Mouse (Mus musculus): ENCODE measurements around the gene Cldn14.
"Not testable (repeated sequence)": the region's sequence is repeated elsewhere in the genome, so short reads cannot be mapped to it uniquely, and the experiment has no call there.

The Cldn14 gene

DNA sequence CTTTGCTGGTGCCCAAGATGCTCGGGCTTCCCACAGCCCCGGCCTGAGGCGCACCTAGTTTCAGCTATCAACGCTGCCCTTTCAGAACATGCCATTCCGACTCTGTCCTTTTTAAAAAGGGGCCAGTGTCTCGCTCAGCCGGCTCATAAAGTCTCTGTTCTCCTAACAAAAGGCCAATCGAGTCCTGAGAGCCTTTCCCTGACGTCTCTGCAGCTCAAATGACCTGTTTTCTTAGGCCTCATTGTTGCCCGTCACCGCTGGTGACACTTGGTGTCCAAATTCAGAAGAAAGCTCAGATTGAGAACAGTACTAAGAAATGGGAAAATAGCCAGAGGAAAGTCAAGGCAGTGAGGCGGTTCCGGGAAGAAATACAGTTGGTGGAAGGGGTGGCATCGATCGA lies at the start of gene Cldn14:
TSS of gene Cldn14 (minus strand) at position 101 of the 400 bp plus-strand sequence.
- no peak for DNase-seq (ENCODE audit: low spot score in 2 of 2)

DNA sequence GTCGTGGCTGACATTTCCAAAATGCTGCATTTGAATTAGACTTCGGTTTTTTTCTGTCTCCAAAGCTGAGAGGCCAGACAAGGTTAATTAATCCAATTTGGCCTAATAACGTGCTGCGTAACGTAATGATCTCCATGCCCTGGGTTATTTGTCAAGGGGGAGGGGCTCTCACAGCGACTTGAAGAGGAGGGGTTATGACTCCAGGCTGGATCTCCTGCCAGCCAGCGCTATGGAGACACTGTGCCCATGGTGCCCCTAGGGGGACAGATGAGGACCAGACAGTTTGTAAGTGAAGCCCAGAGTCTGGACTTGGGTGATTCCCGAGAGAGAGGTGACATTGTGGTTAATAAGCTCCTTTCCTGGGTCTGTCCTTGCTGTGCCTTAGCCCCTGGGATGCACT lies 46.9 kb upstream of the Cldn14 start:
- DNase-seq (ENCODE audit: low spot score in 2 of 2), result no peak

DNA sequence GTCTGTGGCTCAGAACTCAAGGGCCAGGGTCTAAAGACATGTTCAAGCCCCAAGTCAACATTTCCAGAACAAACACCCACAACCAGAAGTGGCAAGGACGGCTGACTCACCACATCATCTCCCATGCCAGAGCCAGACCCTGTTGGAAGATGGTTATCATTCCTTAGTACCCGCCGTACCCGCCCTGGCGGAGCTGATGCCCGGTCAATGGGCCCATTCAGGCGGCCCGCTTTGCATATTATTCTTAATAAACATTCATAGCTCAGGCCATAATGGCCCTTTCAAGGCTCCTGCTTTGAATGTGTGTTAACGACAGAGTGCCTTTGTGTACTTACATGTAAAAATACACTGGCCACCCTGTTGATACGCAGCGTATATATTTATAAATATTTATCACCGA lies 46.5 kb upstream of the Cldn14 start:
- peak in 1 of 2 experiments; percentile 6 for DNase-seq (ENCODE audit: low spot score in 2 of 2)

DNA sequence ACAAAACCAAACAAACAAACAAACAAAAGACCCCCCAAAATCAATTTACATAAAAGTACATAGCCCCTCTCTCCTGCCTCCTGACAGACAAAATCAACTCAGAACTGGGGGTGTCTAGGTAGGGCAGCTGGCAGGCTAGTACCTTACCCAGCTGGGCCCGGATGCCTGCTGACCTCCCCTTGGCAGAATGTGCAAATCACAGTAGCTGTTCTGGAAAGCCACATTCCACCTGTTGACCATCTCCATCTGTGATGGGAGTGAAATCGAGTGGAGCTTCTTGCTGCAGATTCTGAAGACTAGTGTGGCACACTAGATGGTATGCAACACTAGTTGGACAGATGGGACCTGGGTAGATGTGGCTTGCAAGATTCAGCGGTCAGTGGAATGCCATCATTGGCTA lies 41.7 kb upstream of the Cldn14 start:
- no peak for DNase-seq (ENCODE audit: low spot score in 2 of 2)

DNA sequence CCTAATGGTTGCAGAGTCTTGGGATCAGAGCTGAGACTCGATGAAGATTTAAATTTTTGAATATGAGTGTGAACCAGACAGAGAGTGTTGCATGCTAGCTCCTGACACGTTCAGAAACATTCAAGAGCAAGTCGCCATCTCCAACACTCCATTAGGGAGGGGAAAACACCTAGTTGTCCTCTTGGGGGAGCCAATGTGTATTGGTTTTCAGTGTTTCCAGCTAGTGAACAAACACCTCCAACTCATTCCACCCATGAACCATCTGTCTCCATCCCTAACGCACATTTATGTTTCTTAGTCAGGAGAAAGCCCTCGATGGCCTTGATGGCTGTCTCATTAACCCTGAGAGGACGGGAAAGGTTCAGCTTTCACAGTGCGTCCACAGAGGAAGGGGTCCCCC lies 36.4 kb upstream of the Cldn14 start:
- peak in 1 of 2 experiments; percentile 41 for DNase-seq (ENCODE audit: low spot score in 2 of 2)

DNA sequence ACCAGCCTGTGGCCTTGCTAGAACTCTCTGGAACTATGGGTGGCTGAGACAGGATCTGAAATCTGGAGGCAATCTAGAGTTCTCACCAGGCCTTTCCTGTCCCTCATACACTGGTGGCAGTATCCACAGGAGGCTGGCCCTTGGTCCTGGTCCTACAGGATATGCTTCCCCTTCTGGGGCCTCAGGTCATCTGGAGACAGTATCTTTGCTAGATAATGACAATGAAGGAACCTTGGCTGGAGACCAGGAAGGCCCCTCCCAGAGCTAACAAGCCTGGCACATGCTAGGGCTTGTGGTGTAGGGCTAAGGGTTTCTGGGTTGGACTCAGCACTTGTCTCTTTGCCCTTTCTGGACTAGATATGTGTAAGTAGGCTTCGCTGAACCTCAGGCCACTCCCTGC lies 35.2 kb upstream of the Cldn14 start:
- no peak for DNase-seq (ENCODE audit: low spot score in 2 of 2)

DNA sequence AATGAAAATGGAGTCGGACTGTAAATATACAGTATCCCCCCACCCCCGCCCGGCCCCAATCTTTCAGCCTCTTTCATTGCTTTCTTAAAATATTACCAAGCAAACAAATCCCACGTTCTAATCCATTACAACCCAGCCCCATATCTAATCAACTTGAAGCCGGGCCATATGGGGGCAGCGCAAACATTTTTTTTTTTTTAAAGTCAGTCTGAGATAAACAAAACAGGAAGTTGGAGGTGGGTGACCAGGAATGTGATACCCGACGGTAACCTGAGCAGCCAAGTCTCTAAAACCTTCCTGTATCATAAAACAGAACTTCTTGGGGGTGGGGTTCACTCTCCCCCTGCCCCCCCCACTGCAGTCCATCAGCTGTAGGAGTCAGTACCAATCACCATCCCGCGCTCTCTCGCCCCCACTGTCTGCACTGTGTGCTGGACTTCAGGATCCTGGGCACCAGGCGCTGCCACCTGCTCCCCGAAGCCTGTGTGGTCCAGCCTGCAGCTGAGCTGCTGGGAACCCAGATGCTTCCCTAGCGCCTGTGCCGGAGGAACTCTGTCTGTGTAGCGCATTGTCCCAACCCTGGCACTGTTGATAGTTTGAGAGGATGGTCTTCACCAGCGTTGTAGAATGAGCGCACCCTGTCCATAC lies 32.6 kb upstream of the Cldn14 start:
- DNase-seq (ENCODE audit: low spot score in 2 of 2), result no peak

DNA sequence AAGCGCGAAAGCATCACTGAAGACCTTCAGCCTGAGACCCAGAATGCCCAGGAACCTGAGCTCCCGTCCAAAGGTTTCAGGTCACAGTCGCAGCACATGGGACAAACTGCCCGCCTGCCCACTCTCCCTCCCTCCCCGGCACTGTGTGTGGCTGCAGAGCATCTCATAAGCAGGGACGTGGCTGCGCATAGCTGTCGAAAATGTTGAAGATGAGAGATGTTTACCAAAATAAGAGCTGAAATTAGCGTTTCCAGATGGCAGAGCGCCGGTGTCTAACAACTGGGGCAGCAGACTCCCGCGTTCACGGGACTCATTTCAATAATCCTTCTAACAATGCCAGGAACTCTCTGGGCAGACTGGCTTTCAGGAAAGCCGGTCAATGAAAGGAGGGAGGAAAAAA lies 31.8 kb upstream of the Cldn14 start:
- DNase-seq (ENCODE audit: low spot score in 2 of 2), result no peak

DNA sequence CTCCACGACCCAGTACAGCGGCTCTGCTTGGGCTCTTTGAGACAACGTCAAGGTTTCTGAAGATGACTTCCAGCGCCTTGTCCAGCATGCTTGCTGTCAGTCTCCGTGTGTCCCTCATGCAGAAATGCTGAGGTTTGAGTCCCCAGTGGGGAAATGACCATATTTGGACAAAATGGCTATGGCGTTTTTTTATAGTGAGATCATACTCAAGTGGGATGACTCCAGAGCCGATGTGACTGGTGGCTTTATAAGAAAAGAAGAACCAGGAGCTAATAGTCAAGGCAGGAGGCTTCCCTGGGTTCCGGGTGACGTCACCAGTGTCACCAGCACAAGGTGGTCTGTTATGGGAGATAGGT lies 30.3 kb upstream of the Cldn14 start:
- DNase-seq (ENCODE audit: low spot score in 2 of 2), result no peak

DNA sequence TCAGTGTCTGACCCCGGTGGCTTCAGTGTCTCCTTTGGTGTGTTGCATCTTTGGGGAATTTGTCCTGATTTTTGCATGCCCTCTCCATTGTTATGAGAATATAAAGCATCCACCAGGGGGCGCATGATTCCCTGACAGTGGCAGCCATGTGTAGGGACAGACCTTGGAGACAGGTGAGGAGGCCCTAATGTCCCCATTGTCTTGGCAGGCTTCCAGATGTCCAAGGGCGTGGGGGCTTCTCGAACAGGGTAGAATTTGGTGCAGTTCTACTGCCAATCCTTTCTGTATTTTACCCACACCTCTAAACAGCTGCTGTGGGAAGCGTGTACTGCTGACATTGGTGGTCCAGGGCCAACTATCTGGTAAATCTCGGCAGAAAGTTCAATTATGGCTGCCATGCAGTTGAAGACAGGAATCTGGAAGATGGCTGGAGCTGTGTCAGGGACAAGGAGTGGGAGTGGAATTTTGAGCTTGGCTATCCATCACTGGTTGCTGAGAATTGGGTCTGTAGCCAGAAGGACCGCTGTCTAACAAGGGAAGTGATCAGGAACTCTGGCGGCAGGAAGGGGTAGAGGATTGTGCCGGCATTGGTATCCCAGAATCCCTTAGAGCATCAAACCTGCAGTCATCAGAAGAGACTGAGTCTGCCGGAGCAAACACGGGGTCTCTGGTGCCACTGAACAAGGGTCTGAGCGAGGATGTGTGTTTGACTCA lies 29.8 kb upstream of the Cldn14 start:
- peak in 1 of 2 experiments; percentile 47 for DNase-seq (ENCODE audit: low spot score in 2 of 2)

DNA sequence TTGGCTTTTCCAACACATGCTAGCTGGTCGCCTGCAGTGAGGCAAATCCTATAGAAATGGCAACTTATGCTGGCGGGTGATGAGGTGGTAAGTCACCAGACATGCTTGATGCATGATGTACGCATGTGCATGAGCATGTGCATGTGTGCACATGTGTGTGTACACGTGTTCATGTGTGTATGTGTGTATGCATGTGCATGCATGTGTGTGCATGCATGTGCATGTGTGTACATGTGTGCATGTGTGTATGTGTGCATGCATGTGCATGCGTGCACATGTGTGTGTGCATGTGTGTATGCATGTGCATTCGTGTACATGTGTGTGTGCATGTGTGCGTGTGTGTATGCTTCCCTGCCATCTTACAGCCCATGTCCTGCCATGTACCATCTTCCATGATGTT lies 28.6 kb upstream of the Cldn14 start:
- DNase-seq (ENCODE audit: low spot score in 2 of 2), result no peak

DNA sequence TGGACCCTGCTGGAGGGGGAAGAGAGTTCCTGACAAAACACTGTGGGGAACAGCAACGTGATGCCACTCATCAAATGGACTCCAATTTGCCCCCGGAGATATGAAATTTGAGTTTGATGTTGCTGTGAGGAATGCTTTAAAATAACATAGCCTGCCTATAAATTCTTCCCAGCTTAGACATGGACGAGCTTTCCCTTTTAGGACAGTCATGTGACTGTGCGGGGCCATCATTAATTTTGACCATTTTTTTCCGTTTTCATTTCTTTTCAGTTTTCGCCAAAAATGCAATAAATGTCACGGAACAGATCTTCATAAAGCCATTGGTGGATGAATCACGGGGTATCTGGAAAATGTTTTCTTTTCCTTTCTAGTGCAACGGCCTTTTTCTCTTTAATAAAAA lies 25.5 kb upstream of the Cldn14 start:
- no peak for DNase-seq (ENCODE audit: low spot score in 2 of 2)

DNA sequence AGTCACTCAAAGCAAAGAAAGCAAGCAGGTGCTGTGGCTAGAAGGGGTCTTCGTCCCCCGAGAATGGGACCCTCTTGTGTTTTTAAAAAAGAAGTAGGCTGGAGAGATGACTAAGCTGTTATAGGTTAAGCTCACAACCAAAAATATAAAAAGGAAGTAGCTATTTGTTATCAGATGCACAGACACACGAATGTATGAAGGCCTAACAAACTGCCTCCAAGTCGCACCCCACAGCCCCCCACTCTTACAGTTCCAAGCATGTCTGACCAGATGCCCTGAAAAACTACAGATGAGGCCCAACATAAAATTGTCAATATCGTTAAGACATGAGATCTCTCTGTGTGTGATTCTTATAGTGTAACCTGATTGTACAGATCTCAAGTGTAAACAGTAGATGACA lies 23.6 kb upstream of the Cldn14 start:
- no peak for DNase-seq (ENCODE audit: low spot score in 2 of 2)

DNA sequence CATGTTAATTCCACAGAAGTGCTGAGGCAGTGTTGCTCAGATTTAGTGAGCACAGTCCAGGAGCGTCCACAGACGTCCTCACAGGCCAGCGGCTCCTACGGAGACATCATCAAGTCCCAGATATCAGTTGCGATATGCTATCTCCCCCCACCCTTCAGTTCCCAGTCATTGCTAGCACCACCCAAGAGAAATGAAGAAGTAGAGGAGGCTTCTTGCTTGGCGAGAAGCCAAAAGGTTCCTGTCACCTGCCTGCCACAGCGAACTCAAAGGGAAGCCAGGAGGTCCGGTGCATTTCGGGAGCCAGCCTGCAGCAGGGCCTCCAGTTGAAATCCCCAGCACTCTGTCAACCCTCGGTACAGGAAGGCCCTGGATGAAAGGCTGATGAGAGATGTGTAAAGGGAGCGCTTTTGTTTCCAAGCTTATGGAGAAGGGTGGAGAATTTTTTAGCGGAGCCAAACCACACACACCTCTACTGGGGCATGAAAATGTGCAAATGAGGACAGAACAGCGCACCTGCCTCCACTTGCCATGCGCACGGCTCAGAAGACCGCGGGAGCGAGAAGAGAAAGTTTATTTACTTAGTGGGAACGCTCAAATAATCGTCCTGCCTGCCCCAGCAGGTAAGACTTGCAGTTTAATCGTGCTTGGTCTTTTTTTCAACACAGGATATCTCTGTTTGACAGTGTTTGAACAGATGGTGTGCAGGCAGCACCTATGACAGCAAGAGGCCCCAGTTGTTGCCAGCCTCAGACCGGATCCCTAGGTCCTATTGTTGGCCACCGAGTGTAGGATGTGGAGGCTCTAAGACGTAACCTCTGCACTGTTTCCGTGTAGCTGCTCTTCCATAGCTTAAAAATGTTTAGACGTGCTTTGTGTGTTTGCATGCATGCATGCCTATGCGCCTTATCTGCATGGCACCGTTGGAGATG lies 15.0 kb upstream of the Cldn14 start:
- DNase-seq (ENCODE audit: low spot score in 2 of 2), result no peak

DNA sequence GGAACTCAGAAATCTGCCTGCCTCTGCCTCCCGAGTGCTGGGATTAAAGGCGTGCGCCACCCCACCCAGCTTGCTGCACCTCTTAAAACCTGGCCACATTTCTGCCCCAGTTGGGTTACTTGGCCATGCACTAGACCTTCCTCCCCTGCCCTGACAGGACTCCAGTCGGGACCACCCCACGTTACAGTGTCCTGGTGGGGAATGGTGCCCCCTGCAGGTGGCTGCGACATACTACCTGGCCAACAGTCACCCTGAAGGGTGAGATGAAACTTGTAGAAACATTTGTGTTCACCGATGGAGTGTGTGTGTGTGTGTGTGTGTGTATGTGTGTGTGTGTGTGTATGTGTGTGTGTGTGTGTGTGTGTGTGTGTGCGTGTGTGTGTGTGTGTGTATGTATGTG lies 11.1 kb upstream of the Cldn14 start:
- DNase-seq (ENCODE audit: low spot score in 2 of 2), result not testable (repeated sequence)

DNA sequence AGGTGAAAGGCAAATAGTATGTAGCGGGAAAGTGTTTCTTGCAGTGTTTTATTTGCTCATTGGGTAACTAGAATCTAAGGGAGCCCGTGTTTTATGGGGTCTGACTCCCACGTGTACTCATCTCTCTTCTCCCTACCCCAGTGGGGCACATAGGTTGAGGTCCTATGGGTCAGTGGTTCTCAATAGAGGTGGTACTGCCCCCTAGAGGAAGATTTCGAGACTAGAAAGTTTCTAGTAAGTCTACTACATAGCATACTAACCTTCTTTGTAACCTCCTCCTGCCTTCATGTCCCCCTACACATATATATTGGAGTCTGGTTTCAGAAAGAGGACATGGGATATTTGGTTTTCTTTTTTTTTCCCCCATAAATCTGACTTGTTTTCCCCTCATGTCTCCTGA lies 9.3 kb upstream of the Cldn14 start:
- DNase-seq (ENCODE audit: low spot score in 2 of 2), result no peak

DNA sequence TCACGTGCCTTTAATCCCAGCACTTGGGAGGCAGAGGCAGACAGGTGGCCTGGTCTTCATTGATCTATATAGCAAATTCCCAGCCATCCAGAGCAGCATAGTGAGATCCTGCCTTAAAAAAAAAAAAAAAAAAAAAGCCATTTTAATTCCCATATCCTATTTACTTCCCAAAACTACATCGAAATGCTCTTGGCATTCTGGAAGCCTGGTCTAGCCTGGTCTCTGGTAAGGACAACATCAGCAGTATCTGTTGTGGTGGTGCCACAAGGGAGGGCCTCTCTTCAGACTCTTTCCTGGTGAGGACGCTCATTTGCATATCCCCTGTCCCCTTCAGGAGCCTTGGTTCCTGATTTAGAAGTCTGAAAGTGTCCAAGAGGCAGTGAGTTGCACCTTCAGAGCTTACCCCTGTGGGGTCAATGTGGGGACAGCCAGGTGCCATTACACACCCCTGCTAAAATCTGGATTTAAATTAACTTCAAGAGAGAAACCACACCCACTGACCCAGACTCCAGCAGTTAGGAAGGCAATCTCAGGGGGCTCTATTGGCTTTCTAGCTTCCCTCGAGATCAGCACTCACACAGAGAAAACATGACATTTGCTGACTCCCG lies 6.0 kb upstream of the Cldn14 start:
- DNase-seq (ENCODE audit: low spot score in 2 of 2), result no peak

DNA sequence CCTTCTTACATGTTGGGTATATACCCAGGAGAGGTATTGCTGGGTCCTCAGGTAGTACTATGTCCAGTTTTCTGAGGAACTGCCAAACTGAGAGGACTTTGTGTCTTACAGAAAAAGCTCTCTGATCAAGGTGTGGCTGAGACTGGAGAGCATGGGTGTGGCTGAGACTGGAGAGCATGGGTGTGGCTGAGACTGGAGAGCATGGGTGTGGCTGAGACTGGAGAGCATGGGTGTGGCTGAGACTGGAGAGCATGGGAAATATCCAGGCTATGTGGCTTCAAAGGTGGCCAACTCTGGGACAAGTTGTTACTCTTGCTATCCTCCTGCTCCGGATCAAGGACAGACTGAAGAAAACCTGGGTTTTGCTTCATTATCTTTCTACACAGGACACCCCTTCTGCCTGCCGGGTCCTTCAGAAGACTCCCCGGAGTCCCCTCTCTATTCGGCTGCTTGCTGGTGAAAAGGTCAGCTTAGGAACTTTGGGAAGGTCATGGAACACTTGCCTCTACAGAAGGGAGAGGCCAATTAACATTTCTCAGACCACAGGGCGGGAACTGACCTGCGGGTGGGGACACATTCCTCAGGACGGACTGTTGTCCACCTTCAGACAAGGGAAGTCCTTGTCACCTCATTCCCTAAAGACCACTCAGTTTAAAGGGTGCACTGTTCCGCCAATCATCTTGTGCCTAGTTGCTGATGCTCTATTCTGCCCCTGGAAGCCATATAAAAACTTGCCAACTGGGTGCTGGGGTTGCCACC lies 4.9 kb upstream of the Cldn14 start:
- not testable (repeated sequence) for DNase-seq (ENCODE audit: low spot score in 2 of 2)

DNA sequence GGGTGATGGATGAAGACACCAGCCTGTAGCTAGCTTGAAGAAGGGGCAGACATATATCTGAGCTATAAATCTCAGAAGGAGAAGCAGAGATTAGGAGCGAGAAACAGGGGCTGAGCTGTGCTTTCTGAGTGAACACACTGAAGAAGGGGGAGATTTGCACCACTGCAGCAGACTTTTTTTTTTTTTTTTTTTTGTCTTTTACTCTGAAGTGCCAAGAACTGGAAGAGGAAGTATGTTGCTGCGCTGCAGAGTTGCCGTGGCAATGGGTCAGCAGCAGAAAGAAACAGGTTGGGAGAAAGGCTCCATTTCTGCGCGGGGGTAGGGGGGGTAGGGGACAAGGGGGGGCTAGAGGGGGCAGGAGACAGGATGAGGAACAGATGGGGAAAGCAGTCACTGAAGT lies 2.6 kb upstream of the Cldn14 start:
- no peak for DNase-seq (ENCODE audit: low spot score in 2 of 2)

DNA sequence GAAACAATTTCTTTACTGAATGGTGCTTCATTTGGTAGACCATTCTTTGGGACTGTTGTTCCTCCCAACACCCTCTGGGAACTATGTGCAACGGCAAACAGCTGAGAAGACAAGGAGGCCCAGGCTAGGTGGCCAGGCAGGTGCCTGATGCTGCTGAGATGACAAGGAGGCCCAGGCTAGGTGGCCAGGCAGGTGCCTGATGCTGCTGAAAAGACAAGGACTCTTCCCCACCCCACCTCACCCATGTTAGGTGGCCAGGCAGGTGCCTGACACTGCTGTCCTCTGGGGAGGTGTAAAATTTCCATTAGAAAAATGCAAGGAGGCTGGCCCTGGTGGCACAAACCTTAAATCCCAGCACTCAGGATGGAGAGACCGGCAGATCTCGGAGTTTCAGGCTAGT lies 2.0 kb upstream of the Cldn14 start:
- no peak for DNase-seq (ENCODE audit: low spot score in 2 of 2)

DNA sequence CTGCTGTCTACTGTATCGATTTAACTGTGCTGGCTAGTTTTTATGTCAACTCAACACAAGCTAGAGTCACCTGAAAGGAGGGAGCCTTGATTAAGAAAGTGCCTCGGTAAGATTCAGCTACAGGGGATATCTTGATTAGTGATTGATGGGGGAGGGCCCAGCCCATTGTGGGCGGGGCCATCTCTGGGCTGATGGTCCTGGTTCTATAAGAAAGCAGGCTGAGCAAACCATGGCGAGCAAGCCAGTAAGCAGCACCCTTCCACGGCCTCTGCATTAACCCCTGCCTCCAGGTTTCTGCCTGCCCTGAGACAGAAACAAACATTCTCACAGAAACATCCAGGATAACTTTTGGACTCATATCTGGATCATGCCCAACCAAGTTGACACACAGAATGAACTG lies 1.5 kb upstream of the Cldn14 start:
- no peak for DNase-seq (ENCODE audit: low spot score in 2 of 2)

DNA sequence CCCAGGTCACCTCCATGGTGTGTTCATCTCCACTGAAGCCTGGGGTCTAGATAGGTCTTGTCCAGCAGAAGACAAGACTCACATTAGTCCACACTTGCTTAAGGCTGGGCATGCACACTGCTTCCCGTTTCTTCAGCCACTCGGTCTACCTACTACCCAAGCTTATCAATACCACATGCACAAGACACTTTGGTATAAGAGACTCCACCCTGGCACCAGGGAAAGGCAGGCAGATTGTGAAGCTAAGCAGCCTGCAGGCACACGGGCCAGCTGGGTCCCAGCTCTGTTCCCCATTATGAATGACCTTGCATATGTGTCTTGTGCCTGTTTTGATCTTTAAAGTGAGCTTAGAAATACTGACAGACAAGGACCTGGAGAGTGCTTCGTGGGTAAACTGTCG lies 719 bp upstream of the Cldn14 start:
- DNase-seq (ENCODE audit: low spot score in 2 of 2), result no peak
